Mouse (Mus musculus) MEL (cell line): Measurements from ENCODE around the gene Ttl.

Experiments
- CTCF ChIP-seq, 3 experiments: IDR thresholded peaks in 2 of 3; conservative IDR thresholded peaks in 1 of 3; 2 replicates each; pipeline ENCODE4 v1.5.1; 2011 to 2012; ENCODE audit warnings: low read length in 3 of 3, low read depth in 2 of 3, mild to moderate bottlenecking in 2 of 3, improper control_type of control experiment in 1 of 3, inconsistent platforms in 1 of 3, mixed read lengths in 1 of 3, moderate library complexity in 1 of 3; ENCODE audit not compliant: control insufficient read depth in 1 of 3, insufficient read depth in 1 of 3, poor library complexity in 1 of 3, severe bottlenecking in 1 of 3
- SMC3 ChIP-seq: IDR thresholded peaks from 2 replicates; pipeline ENCODE4 v1.6.1; 2011; ENCODE audit warnings: low read depth, low read length, improper control_type of control experiment
- TBP ChIP-seq: IDR thresholded peaks from 2 replicates; pipeline ENCODE4 v1.8.0; 2011; ENCODE audit warnings: low read depth, low read length, improper control_type of control experiment
- TCF12 ChIP-seq: IDR thresholded peaks from 2 replicates; pipeline ENCODE4 v1.6.1; 2014; ENCODE audit warnings: low read depth, mild to moderate bottlenecking, inconsistent platforms, low read length, improper control_type of control experiment, moderate library complexity
- ZMIZ1 ChIP-seq: IDR thresholded peaks from 2 replicates; pipeline ENCODE4 v1.6.1; 2012; ENCODE audit warnings: low read depth, mild to moderate bottlenecking, inconsistent platforms, low read length, improper control_type of control experiment, moderate library complexity

GRCm38 (mm10) chr2:129047811-129048210, 17.9 kb upstream of the Ttl start, which contains the start of gene Vinac1:
- TF ChIP-seq TBP = no peak
- TF ChIP-seq CTCF (IDR thresholded peaks at IDR 0.05 in 2 of 3, conservative IDR thresholded peaks at IDR 0.05 in 1 of 3; ENCODE audit: control insufficient read depth in 1 of 3, insufficient read depth in 1 of 3, low read depth in 2 of 3, low read length in 3 of 3, poor library complexity in 1 of 3, severe bottlenecking in 1 of 3) = no peak
- no peak for TF ChIP-seq SMC3
- TF ChIP-seq TCF12 = no peak
- no peak for TF ChIP-seq ZMIZ1
